Mouse (Mus musculus): ENCODE measurements around the gene Susd6. TPM values are rescaled to one million over a fixed set of nuclear protein-coding genes. Genes with fewer than 3 reads are reported as not detected.
A peak's percentile ranks its signal among the peaks of the same experiment; 100 is the strongest.

Susd6 gene
- 10 to 100 TPM; 66.7 to 70.2 TPM for total RNA-seq (2021)

DNA sequence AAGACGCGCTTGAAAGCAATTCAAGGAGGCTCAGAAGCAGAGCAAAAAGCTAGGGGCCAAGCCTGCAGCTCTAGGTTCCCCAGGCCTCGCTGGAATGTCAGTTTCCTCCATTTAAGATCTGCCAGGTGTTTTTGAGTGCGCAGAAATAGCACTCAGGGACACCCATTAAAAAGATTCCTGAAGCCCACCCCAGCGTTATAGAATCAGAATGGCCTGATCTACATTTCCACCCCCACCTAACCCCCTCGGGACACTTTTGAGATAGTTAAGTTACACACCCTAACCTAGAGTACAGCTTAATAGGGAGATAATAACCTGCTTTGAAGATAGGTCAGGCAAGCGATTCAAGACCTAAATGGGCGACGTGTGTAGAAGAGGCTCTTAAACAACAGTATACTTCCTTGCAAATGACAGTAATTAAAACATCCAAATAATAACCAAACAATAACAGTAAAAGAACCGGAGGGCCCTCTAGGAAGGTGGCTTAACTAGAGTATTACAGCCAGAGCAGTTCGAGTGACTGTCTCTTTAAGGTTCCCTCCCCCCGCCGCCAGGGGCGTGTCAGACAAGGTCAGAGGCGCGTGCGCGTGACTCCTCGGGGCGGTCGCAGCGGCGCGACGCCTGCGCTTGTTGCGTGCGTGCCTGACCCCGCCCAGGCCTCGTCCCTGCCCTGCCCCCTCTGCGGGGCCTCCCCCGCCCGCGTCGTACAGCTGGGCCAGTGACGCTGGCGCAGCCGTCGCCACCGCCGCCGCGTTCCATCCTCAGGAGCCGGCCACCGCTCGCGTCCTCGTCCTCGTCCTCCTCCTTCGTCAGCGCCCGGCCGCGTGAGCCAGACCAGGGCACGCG is at the start of gene Susd6:
Gene Susd6, plus strand, starts transcription at position 662 of the 846 bp plus-strand sequence.
- peak; percentile 98 to 99 for DNase-seq

GRCm38 (mm10) chr12:80744614-80745013 is 45.7 kb upstream of the Susd6 start:
- no peak for DNase-seq

DNA sequence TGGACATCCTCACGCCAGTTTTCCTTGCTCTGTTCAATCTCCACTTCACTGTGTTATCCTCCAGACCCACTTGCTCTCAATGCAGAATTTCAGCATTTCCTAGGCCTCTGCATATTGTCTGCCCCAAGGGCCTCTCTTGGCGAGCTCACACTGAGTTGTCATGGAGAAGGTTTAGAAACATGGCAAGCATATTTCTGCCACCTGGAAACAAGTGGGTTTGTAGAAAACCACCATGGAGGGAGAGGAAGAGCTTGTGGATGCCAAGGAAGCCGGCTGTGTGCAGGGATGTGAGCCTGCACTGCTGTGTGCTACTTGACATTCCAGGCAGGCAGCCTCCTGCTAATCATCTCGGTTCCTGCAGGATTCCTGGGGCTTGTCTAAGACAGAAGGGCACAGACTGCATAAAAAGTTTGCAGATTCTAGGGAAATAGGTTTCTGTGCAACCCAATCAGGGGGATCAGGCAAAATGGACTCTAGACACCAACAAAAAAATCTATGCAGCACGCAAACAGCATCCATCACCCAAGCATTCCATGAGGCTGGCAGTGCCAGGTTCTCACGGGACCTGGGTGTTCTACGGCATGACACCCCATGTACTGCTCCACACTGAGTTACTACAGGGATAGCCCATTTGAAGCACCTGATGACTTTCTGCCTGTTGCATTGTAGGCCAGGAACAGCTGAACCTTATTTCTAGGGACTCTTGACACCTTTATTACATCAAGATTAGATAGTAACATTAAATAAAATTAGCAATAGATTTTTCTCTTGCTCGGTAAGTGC is 44.1 kb upstream of the Susd6 start:
- peak in 1 of 2 experiments; percentile 29 for DNase-seq

DNA sequence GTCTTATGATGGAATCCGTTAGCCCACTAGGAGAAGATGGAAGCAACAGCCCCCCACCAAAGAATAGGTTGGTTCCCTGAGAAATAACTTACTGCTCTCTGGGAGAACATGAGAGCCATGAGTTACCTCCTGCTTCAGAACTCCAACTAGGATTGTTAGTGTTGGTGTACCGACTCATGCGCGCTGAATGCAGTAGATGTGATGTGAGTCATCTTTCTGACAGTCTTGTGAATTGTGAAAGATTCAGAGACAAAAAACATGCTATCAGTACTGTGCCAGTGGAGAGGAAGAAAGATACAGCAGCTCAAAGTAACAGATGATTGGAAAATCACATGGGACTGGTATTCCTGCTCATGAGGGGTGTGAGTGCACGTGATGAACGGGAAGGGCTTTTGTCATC is 38.8 kb upstream of the Susd6 start:
- no peak for DNase-seq

GRCm38 (mm10) chr12:80757751-80758558 is 32.4 kb upstream of the Susd6 start:
- DNase-seq, result no peak

GRCm38 (mm10) chr12:80758559-80759386 is 31.5 kb upstream of the Susd6 start:
- DNase-seq, result no peak

DNA sequence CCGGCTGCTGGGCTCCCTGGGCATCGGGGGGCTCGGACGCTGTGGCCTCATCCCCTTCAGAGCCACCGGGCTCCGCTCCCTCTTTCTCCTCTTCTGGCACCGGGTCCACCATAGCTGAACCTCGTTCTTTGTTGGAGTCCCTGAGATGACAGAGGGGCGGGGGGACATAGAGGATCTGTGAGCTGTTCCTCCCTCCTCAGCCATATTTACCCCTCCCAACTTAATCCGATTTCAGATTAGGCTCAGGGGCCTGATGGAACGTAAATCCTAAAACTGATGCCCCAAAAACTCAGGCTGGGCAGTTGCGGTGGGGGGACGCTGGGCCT is 31.0 kb upstream of the Susd6 start:
- peak in 1 of 2 experiments; percentile 14 for DNase-seq

- DNase-seq, result peak; percentile 54 to 59
These were observed 30.5 kb upstream of the Susd6 start for GRCm38 (mm10) chr12:80759713-80760395.

DNA sequence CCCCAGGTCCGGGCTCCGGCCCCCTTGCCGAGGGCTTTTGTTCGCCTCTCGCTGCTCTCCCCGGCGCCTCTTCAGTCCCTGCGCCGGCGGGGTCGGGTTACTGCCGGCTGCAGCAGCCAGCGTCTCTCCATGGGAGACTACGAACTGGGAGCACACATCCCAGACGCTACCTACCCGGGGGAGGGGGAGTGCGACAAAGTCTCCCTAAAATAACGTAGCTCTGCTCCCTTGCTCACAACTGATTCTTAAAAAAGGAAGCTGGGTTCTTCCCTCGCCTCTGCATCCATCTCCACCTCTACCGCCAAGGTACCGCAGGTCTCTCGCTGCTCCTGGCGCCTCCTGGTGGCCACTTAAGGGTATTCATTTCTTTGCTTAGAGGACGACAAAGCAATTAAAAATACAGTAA is 29.9 kb upstream of the Susd6 start, which contains the start of gene Ccdc177:
Gene Ccdc177, minus strand, starts transcription at position 292 of the 406 bp plus-strand sequence.
- peak; percentile 79 to 83 for DNase-seq

- DNase-seq, result no peak
These were observed 27.3 kb upstream of the Susd6 start for GRCm38 (mm10) chr12:80762982-80763381.

DNA sequence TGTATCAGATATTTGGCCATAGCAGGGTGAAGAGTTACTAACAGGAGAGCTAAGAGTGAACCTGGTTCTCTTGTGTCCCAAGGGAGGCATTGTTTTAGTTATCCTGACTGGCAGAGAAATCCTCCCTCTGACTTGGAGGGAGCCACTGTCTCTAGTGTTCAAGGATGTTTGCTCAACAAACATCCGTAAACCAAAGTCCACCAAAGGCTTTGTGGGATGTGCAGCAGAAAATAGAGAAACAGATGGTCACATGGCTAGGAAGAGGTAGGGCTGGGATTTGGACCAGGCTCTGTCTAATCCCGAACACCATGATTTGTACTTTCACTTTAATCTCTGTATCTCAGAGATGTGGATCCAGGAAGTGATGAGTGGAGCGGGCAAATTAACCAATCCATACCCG is 26.2 kb upstream of the Susd6 start:
- no peak for DNase-seq

DNA sequence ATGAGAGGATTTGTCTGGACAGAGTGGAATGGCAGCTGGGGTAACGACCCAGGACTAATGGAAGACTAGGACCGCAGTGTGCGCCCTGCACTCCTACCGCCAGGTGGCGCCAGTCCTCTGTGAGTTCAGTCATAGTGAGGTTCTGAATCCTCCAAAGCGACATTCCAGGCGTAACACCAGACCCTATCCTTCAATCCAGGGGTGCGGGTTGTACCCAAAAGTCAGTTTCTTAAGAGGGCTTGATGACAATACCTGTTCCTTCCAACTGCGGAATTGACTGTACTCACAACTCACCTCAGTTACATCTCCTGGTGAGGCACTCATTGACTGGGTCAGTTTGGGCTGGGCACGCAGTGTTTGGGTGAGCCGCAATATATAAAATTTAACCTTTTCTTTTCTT is 20.6 kb upstream of the Susd6 start:
- DNase-seq, result peak; percentile 62 to 65

- no peak for DNase-seq
These were observed 15.5 kb upstream of the Susd6 start for GRCm38 (mm10) chr12:80774786-80775185.

GRCm38 (mm10) chr12:80776046-80776634 is 14.2 kb upstream of the Susd6 start:
- no peak for DNase-seq

- no peak for DNase-seq
These were observed 11.9 kb upstream of the Susd6 start for GRCm38 (mm10) chr12:80778188-80778936.

- no peak for DNase-seq
These were observed 10.6 kb upstream of the Susd6 start for GRCm38 (mm10) chr12:80779760-80780159.

DNA sequence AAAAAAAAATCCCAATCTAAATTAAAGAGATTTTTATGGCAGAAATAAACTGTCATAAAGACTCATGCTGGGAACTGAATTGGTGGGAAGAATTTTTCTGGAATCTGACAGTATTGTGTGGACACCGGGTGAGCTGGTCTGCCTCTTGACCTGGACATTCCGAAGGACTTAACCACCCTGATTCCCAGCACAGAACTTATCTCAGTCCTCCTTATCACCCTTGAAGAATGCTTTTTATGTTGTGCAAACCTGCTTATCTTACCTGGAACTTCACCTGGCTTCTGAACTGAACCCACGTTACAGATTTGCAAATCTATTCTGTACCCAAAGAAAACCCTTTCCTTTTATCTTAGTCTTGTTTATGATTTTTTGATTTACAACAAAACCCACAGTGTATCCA is 8.1 kb upstream of the Susd6 start:
- DNase-seq, result no peak

DNA sequence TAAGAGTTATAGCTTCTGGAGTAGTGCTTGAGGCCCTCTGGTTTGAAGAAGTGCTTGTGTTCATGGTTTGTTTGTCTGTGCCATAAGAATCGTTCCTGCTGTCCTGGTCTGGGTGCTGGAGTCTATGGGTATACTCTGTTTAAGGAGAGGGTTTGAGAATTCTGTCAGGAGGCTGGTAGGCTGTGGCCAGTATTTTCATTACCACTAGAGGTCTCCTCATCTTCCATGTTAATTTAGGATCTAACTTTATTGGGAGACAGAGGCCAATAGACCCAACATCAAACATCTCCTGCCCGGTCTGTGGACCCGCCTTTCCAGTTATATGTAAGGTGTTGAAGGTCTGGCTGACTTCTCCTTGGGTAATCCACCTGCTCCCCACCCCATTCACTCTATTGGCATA is 7.4 kb upstream of the Susd6 start:
- DNase-seq, result no peak

- DNase-seq, result no peak
These were observed 6.4 kb upstream of the Susd6 start for GRCm38 (mm10) chr12:80783889-80784288.

DNA sequence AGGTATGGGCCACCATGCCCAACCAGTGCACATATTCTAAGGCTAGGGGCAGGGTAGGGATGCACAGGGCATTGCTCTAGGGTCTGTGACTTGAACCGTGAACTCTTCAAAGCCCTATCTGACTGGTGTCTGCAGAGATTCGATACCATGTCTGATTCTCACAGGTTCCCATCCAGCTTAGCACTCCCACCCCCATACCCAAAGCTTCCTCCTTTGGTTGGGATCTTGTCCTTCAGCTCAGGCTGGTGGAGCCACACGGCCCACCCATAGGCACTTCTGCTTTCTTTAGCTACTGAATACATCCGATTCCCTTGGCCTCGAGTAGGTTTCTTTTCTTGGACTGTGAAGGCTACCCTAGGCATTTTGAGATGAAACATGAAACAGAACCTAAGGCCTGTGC is 5.3 kb upstream of the Susd6 start:
- DNase-seq, result no peak
